Mouse (Mus musculus) cerebellum, adult 9-10 months (tissue): ENCODE results near the gene Gm21985.
"Not testable (repeated sequence)": the region's sequence is repeated elsewhere in the genome, so short reads cannot be mapped to it uniquely, and the experiment has no call there.

ENCODE experiments used
- DNase-seq: peaks from one replicate; pipeline ENCODE4 v3.0.0; 2022

Gene Gm21985

DNA sequence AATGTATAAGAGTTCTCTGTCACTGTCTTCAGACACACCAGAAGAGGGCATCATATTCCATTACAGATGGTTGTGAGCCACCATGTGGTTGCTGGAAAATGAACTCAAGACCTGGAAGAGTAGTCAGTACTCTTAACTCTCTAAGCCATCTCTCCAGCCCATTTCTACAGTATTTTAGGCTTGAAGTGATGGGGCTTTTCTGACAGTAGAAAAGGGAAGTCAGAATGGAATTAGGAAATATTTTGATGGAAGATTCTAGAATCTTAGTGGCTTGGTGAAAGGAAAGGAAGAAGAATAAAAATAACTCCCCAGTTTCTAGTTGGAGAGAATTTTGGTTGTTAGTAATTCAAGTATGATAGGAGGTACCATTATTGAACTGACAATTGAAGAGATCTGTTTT is 127.8 kb downstream of the Gm21985 start:
- no peak for DNase-seq

DNA sequence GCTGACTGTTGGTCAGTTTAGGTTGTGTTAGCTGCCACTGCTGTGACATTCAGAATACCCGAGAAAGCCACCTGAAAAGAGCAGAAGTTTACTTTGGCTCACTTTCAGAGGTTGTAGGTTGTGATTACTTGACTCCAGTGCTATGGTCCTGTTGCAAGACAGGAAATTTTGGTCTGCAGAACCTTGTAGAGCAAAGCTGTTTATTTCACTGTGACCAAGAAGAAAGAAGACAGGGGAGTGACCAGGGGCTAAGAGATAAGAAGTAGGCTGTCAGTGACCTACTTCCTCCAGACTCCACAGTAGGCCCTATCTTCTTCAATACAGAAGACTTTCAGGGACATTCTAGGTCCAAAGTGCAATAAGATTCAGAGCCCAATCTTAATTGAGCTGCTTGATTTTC is 130.5 kb downstream of the Gm21985 start:
- DNase-seq: no peak

DNA sequence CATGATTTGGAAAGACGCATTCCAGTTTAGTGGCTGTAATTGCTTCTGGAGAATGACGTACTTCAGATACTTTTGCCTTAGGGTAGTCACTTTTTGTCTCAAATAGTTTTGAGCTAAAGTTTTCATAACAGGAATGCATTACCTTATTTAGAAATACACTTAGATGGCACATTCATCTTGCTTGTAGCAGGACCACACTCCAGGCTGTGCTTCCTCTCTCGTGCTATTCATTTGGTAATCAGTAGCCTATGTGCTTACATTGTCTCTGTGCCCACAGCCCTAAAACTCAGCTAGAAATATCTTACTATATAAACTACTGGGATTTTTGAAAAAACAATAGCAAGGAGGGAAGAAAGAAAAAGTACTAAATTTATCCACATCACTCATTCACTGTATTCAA is 140.9 kb downstream of the Gm21985 start:
- no peak for DNase-seq

DNA sequence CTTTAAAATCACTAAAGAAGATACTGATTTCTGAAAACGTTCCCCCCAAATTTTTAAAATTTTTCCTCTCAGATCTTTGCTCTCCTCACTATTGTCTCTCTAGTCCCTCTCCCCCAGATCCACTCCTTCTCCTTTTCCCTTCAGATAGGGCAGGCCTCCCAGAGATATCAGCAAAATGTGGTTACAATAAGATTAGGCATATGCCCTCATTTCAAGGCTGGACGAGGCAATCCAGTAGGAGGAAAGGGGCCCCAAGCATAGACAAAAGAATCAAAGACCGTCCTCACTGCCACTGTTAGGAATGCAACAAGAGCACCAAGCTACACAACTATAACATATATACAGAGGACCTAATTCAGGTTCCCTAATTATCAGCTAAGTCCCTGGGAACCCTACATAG is 159.2 kb downstream of the Gm21985 start:
- DNase-seq: no peak

DNA sequence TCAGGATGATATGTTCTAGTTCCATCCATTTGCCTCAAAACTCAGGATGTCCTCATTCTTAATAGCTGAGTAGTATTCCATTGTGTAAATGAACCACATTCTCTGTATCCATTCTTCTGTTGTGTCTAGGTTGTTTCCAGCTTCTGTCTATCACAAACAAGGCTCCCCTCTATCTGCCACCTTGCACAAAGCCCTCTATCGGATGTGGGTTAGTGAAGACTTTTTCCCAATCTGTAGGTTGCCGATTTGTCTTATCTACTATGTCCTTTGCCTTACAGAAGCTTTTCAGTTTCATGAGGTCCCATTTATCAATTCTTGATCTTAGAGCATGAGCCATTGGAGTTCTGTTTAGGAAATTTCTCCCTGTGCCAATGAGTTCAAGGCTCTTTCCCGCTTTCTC is 162.4 kb downstream of the Gm21985 start:
- DNase-seq: not testable (repeated sequence)

DNA sequence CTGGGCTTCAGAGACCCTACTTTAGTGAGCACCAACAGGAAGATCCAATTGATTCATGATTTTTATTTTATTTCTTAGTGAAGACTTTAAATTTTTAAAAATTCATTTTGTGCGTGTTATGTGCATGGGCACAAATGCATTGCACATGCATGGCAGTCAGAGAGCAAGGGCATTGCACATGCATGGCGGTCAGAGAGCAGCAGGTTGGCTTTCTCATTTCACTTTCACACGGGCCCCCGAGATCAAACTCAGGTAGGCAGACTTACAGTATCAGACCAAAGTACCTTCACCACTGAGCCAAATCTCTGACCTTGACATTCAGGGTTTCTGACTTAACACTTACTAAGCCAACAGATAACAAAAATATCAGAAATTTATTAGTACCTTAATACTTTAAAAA is 163.6 kb downstream of the Gm21985 start:
- DNase-seq: no peak

DNA sequence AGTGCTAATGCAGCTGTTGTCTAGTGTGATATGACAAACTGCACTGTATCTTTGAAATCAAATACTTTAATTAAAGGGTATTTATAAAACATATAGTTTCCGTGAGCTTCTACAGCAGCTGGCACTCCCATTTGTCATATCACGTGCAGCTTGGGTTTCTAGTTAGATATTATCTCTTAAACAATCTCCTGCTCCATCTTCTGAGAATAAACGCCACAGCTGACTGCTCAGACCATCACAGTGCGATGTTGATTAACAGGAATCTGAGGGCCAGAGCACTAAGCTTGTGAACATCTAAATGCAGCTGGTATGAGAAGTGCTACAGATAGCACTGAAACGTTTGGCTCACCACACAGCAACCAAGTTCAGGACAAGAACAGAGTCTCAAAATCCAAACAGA is 164.3 kb downstream of the Gm21985 start:
- no peak for DNase-seq

DNA sequence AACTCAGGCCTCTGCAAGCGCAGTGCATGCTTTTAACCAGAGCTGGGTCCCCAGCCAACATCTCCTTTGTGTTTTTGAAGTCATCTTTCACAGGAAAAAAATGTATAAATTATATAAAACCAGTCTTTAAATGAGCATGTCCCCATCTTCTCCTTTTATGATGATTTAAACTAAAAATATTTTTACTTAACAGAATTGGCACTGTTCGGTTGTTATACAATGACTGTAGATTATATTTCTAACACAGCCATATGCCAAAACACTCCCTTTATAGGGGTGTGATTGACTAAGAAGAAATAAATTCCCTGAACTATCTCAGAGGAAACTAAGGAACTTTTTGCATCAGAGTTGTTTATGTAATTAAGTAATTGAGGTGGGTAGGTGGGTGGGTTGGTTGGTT is 166.4 kb downstream of the Gm21985 start:
- DNase-seq: no peak

DNA sequence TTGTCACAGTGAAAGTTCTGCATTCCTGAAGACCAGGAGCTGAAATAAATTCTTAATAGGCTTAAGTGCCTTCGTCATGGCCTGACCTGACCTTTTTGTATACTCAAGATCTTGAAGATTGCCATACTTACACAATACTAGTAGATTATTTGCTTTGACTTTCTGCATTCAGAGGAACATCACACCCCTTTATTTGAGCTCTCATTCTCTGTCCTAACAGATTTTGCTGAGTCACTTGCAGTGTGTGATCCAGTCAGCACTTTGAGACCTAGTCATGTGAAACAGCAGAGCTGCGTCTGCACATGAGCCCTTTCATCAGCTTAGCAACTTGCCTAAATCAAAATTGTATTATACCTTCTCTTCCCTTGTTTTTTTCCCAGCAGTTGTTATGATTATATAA is 167.2 kb downstream of the Gm21985 start:
- DNase-seq: no peak

DNA sequence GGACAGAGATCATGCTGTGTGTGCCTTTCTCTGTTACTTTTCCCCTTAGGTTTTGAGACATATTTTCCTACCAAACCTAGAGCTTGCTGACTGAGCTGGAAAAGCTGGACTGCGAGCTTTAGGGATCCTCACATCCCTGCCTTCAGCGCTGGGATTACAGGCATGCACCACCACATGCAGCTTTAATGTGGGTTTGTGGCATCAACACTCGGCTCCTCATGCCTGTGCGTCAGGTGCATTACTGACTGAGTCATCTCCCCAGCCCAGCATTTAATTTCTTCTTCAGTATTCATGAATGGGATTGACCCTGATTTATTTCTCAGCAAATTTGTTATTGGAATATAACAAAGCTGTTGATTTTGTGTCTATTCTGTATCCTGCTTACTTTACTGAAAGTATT is 170.2 kb downstream of the Gm21985 start:
- DNase-seq: no peak

DNA sequence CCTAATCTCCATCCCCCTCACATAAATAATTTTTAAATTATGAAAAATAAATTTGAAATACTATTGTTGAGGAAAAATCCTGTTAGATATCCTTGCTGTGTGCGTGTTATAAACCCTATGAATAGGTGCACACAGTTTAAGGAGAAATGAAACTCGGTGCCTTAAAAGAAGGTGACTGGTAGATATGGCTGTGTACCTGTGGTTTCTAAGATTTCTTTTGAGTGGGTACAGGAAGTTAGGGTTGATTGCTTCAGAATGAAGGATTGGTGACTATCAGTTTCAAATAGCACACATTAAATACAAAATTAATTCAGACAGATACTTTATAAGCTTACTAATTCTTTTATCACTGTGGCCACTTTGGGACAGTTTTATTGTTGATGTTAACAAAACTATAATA is 171.5 kb downstream of the Gm21985 start:
- DNase-seq: no peak

DNA sequence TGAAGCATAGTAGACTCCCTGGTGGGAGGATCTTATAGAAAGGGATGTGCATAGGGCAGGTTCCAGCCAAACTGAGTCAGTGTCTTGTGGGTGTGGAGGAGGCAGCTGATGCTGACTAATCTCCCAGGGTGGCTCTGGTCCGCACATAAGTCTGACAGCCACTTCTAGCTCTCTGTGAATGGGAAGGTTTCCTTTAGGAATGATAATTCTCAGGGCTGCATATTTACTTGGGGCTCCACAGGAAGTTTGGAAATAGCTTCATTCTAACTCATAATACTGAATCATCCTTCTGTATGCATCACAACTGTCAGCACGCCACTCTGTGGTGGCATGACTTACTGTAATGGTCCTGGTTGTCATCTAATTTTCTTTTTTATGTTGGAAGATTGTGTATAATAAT is 177.4 kb downstream of the Gm21985 start:
- DNase-seq: no peak

DNA sequence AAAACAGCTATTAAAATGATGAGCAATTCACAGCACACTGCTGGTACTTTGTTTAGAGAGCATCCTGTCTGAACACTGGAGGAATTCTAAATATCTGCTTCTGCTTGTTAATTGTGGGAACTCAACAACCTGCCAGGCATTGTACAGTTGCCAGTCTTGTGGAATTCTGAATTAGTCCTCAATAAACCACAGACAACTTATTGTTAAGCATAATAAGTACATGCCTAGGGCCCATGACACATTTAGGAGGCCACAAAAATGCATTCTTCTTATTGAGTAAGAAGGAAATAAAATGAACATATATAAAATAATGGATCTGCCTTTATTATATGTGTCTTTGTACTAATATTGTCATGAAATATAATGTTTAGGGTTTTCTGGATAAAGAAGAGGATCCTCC is 179.4 kb downstream of the Gm21985 start:
- DNase-seq: no peak

DNA sequence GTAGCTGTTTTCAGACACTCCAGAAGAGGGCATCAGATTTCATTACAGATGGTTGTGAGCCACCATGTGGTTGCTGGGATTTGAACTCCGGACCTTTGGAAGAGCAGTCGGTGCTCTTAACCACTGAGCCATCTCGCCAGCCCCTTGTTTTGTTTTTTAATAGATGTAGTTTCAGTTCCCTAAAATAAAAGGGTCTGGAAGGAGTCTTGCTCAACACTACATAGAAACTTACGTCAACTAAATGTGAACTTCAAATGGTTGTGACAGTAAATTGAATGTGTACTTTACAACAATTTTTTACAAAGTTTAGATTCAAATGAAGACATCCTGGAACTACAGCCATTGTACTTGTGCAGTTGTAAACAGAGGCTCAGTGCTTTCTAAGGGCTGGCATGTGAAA is 181.9 kb downstream of the Gm21985 start:
- DNase-seq: not testable (repeated sequence)

DNA sequence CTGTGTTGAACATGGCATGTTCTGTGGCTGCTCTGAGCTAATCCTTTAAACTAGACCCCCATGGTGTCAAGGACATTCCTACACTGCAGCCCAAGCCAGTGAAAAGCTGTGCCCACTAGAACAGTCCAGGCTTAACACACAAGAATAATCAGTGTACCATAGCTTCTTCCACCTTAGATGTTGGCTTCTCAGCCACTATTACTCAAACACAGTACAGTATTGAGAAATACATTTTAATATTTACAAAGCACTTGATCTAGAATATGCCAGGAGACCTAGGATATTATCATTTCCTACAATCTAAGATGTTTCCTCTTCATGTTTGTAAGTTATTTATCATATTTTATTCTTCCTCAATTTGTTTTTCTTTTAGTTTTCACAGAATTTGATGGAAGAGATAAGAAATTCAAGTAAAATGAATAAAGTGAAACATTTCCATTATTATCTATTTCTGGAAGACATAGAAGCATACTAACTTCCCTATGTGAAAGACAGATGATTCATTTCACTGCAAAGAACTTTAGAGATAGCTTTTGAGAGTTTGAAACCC is 182.5 kb downstream of the Gm21985 start:
- DNase-seq: no peak

DNA sequence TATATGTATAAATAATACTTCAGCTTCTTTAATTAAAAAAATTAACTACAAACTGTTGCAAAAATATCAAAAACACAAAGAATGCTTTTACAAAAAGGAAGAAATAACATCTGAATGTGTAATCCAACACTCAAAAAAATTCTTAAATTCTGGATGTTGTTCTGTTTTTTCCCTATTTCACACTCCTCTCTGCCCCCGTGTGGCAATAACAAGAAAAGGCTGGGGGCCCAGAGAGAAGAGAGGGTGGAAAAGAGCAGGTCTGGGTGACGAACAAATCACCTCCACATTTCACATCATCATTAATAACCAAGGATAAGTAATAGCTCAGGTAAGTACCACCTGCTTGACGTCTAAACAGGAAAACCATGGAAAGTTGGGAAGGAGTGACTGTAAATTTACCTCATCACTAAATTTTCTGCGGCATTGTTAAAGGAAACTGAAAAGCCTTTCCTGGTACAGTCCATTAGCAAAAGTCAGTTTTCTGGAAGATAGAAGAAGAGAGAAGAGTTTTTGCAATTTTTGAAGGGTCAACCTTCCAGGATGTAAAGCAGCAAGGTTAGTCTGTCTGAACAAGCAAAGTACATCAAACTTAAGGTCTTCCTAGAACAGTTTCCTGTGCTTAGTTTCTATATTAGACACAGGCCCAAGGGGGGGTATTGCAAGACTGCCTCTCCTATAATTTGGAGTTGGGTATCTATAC is 183.6 kb downstream of the Gm21985 start:
- DNase-seq: peak; percentile 29

DNA sequence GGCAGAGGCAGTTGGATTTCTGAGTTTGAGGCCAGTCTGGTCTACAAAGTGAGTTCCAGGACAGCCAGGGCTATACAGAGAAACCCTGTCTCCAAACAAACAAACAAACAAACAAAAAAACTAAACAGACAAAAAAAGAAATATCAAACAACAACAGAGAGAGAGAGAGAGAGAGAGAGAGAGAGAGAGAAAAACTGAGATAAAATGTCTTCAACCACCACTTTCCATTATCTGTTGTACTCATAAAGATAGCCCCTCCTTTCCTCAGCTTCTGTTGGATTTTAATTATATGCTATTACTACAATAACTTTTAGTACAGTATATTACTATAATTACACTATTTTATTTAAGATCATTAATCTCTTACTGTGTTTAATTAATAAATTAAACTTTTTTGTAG is 186.4 kb downstream of the Gm21985 start:
- DNase-seq: not testable (repeated sequence)

DNA sequence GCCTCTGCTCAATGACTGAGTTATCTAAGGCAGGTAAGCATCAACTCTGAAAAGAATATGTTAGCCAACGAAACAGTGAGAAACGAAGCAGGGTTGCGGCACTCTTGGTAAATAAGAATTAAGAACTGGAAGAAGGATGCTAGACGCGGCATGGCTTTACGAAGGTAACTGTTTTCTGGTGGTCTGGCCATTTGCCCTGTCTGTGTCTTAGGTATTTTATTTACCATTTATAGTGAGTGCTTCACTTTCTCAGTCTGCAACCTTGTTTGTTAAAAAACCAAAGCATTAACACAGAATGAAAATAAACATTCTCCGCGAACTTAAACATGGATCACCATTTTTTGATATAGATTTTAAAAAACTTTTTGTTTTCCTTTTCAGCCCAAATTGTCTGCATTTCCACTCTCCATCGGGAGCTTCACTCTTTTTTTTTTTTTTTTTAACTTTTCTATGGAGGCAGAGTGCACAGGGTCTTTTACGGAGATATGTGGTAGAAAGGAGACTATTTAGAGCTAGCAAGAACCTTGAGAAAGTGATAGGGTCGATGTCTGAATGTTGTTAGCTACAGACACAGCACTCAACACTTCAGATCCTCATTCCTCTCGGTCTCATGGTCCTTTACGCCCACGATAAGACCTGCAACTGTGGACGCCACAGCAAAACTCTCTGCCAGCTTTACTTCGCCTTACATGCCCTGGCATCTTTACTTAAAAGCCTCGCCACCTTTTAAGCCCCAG is 188.2 kb downstream of the Gm21985 start:
- DNase-seq: peak; percentile 23

DNA sequence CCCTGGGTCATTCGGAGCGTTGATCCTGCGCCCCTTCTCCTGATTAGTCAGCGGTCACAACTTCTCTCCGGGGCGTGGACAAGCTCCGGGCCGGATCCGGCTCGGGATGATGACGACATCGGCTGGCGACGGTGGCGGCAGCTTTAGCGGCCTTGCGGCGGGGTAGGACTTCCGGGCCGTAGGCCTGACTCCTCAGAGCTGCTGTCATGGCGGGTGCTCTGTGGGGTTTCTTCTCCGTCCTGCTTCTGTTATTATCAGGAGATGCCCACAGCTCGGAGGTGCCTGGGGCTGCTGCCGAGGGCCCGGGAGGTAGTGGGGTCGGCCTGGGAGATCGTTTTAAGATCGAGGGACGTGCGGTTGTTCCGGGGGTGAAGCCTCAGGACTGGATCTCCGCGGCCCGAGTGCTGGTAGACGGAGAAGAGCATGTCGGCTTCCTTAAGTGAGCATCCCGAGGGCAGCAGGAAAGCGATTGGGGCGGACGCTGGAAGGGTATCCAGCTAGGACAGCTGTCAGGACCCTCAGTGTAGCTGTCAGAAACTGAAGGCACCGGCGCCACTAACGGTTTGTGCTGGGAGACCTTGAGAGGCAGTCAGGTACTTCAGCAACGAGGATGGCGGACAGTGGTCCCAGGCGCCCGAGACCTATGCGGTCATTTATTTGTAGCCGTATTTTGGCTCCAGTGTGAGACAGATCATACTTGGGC is 188.9 kb downstream of the Gm21985 start, which contains the start of gene Emc7:
Gene Emc7, plus strand, starts transcription at position 136 of the 703 bp plus-strand sequence.
- DNase-seq: peak; percentile 93
